Mouse (Mus musculus) hindbrain, embryonic 14.5 days (tissue): ENCODE results near the gene Ppip5k1. TPM values are rescaled to one million over a fixed set of nuclear protein-coding genes. Genes with fewer than 3 reads are reported as not detected.
A peak's percentile ranks its signal among the peaks of the same experiment; 100 is the strongest.
"Not testable (repeated sequence)": the region's sequence is repeated elsewhere in the genome, so short reads cannot be mapped to it uniquely, and the experiment has no call there.

Experiments
- ATAC-seq: fragments of 200-750 bp; cut with Nextera tagmentation; 2 replicates; pipeline ENCODE4 v1.8.0; 2017; ENCODE audit warnings: moderate number of reproducible peaks, mild to moderate bottlenecking, moderate TSS enrichment, moderate library complexity; ENCODE audit not compliant: low FRiP score
- DNase-seq: peaks from one replicate; pipeline ENCODE4 v3.0.0-alpha.2; 2015; ENCODE audit warnings: low spot score
- H3K27ac ChIP-seq: fragments of 300-500 bp; sonication (generic); 2 replicates; pipeline ENCODE4 v1.5.1; 2014; ENCODE audit warnings: mild to moderate bottlenecking, moderate library complexity
- H3K27me3 ChIP-seq: fragments of 300-500 bp; sonication (generic); 2 replicates; pipeline ENCODE4 v1.6.1; 2014; ENCODE audit warnings: mild to moderate bottlenecking, low read length, mixed read lengths; ENCODE audit not compliant: control insufficient read depth, insufficient read depth
- H3K36me3 ChIP-seq: fragments of 300-500 bp; sonication (generic); replicated peaks from 2 replicates; pipeline ENCODE4 v1.6.1; 2014; ENCODE audit not compliant: control insufficient read depth, insufficient read depth
- H3K4me1 ChIP-seq: fragments of 300-500 bp; sonication (generic); replicated peaks from 2 replicates; pipeline ENCODE4 v1.6.1; 2014; ENCODE audit warnings: antibody characterized with exemption, low read length, mixed read lengths; ENCODE audit not compliant: control insufficient read depth, insufficient read depth
- H3K4me2 ChIP-seq: fragments of 300-500 bp; sonication (generic); replicated peaks from 2 replicates; pipeline ENCODE4 v1.6.1; 2014; ENCODE audit warnings: mild to moderate bottlenecking, moderate library complexity
- H3K4me3 ChIP-seq: fragments of 300-500 bp; sonication (generic); replicated peaks from 2 replicates; pipeline ENCODE4 v1.5.1; 2014; ENCODE audit warnings: mild to moderate bottlenecking, low read length
- H3K9ac ChIP-seq: fragments of 300-500 bp; sonication (generic); 2 replicates; pipeline ENCODE4 v1.6.1; 2014
- H3K9me3 ChIP-seq: fragments of 300-500 bp; sonication (generic); 2 replicates; pipeline ENCODE4 v1.6.1; 2016; ENCODE audit warnings: low read length; ENCODE audit not compliant: control insufficient read depth
- WGBS: fragments of 180-500 bp; shearing (Covaris S2); extraction: QIAGEN DNeasy Blood & Tissue Kit; methylation state at CpG from one replicate; pipeline ENCODE4 v1.1.7; 2014; 5-methylcytosine and 5-hydroxymethylcytosine counted together
- polyA plus RNA-seq: library from polyadenylated mRNA; unstranded; fragments of >200 nt; fragmentation: Nextera tagmentation; extraction: Ambion mirVana; gene quantifications from 2 replicates; pipeline ENCODE4 v1.2.1, GENCODE M21; 2014

The Ppip5k1 gene
- 18.6 and 19.3 TPM in 2 replicates for polyA plus RNA-seq

- under 1% methylated on average over 57 of the region's 58 CpGs for WGBS
Measured at GRCm38 (mm10) chr2:121354820-121355592, at the start of gene Ppip5k1. TSS of gene Ppip5k1 (minus strand) at chr2:121355396.

DNA sequence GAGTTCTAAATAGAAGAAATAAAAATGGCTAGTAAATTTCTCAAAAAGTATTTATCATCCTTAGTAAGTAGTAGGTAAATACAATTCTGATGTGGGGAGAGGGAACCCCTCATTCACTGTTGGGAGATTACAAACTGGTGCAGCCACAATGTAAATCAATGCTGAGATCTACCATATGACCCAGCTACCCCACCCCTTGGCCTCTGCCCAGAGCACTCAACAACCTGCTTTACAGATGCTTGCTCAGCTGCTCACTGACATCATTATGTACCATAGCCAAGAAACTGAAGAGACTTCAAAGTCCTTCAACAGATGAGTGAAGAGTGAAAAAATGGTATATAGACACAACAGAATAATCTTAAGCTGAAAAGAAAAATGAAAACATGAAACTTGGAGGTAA, 48.1 kb upstream of the Ppip5k1 start:
- DNase-seq: no peak

More at GRCm38 (mm10) chr2:121354820-121355592, at the start of gene Ppip5k1:
- ATAC-seq (peak; percentile 98), DNase-seq (peak; percentile 96)
- H3K36me3 ChIP-seq: no peaks in the 10 kb centered on the region
- H3K4me1 ChIP-seq: peaks cover 9% of the 10 kb centered on the region; the same call in 1 of the 2 replicates
- peak within 1 kb of the TSS; percentile 79 for H3K9ac ChIP-seq
- H3K4me2 ChIP-seq: peak within 1 kb of the TSS; percentile 62
- H3K4me3 ChIP-seq: peak within 1 kb of the TSS; percentile 64
- H3K27ac ChIP-seq: peak within 1 kb of the TSS; percentile 78
- H3K27me3 ChIP-seq: peaks cover 20% of the 10 kb centered on the region
- no peaks in the 10 kb centered on the region for H3K9me3 ChIP-seq

DNA sequence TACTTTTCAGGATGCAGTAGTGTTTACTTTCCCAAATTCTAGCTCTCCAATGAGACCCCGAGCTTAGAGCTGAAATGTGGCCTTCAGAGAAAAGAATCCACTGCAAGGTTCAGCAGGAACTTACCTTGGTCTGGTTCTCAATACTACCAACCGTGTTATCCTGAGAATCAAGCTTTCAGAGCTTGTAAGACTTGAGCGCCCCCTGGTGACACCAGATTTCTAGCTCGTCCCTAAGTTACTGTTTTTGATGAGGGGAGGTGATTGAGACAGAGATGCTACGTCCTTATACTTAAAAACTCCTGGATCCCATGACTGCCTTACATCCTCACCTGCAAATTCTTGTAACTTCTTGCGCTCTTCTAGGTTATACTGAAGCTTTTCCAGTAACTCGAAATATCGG, 41.4 kb upstream of the Ppip5k1 start:
- H3K4me3 ChIP-seq: no peak overlapping the region

More for the DNA sequence above, 48.1 kb upstream of the Ppip5k1 start:
- no peak overlapping the region for H3K4me2 ChIP-seq
- no peaks in the 10 kb centered on the region for H3K9me3 ChIP-seq
- no peaks in the 10 kb centered on the region; the same call in 1 of the 2 replicates for H3K36me3 ChIP-seq
- no peak overlapping the region for H3K27ac ChIP-seq
- H3K9ac ChIP-seq: no peak overlapping the region
- H3K4me1 ChIP-seq: no peaks in the 10 kb centered on the region
- H3K4me3 ChIP-seq: no peak overlapping the region
- no peak for ATAC-seq
- H3K27me3 ChIP-seq: no peaks in the 10 kb centered on the region

GRCm38 (mm10) chr2:121386961-121387575, 31.9 kb upstream of the Ppip5k1 start, which contains the start of gene Strc:
TSS of gene Strc (minus strand) at chr2:121387168.
- H3K36me3 ChIP-seq, ATAC-seq, H3K4me1 ChIP-seq, H3K27ac ChIP-seq, H3K4me3 ChIP-seq, DNase-seq, H3K4me2 ChIP-seq, H3K9ac ChIP-seq, H3K9me3 ChIP-seq, H3K27me3 ChIP-seq: not testable (repeated sequence)
- 97% methylated on average over 15 of the region's 17 CpGs for WGBS

More for the DNA sequence above, 41.4 kb upstream of the Ppip5k1 start:
- no peak overlapping the region for H3K9ac ChIP-seq
- no peaks in the 10 kb centered on the region for H3K27me3 ChIP-seq
- WGBS: 15% methylated on average over 8 of the region's 8 CpGs
- no peaks in the 10 kb centered on the region for H3K9me3 ChIP-seq
- no peak overlapping the region for H3K4me2 ChIP-seq
- H3K4me1 ChIP-seq: no peaks in the 10 kb centered on the region
- no peak overlapping the region for H3K27ac ChIP-seq
- no peak for ATAC-seq
- DNase-seq: peak; percentile 91
- peaks cover 5% of the 10 kb centered on the region; the same call in 1 of the 2 replicates for H3K36me3 ChIP-seq

DNA sequence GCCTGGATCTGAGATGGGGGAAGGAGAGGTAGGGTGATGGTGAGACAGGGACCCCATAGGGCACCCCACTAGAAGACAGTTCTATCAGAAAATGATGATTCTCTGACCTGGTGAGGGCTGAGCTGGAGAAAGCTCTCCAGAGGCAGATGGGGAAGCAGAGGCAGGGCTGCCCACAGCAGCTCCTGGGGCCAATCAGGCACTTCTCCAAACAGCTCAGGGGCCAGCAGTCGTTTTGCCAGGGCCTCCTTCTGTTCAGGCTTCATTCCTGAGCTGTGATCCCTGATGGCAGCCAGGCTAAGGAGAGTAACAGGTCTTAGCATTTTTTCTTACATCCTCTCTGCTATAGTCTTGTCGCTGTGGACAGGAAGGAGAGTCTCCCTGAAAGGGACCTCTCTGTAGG, 19.6 kb upstream of the Ppip5k1 start:
- Histone ChIP-seq H3K4me3 (no peak overlapping the region), H3K9me3 (no peaks in the 10 kb centered on the region), H3K4me1 (no peaks in the 10 kb centered on the region), H3K4me2 (no peak overlapping the region), H3K9ac (no peak overlapping the region), H3K27ac (no peak overlapping the region), H3K27me3 (no peaks in the 10 kb centered on the region), H3K36me3 (no peaks in the 10 kb centered on the region)
- 65% methylated on average over 2 of the region's 2 CpGs for WGBS
- ATAC-seq: no peak
- no peak for DNase-seq

- Histone ChIP-seq H3K4me3 (no peak overlapping the region), H3K36me3 (no peaks in the 10 kb centered on the region), H3K9me3 (no peaks in the 10 kb centered on the region), H3K4me2 (no peak overlapping the region), H3K27me3 (no peaks in the 10 kb centered on the region), H3K27ac (no peak overlapping the region), H3K4me1 (no peaks in the 10 kb centered on the region), H3K9ac (no peak overlapping the region)
- 95% methylated on average over 3 of the region's 3 CpGs for WGBS
- no peak for DNase-seq
- no peak for ATAC-seq
Measured at GRCm38 (mm10) chr2:121372266-121372665, 17.1 kb upstream of the Ppip5k1 start.

DNA sequence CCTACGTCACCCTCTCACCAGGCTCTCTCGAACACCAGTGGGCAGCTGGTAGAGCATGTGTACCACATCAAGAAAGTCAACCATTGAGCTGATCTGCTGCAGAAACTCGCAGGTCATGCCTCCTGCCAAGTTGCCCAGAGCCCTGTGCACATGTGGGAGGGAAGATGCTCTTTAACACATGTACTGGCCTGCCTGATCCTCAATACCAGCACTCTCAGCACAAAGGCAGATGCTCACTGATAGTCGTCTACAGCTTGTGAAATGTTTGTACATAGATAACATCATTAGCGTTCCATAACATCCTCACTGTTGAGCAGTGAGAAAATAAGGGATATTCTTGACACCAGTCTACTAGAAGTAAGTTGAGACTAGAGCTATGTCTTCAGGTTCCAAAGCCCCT, 15.7 kb upstream of the Ppip5k1 start:
- H3K9ac ChIP-seq: no peak overlapping the region
- H3K4me1 ChIP-seq: no peaks in the 10 kb centered on the region
- no peak overlapping the region for H3K27ac ChIP-seq
- 88% methylated on average over 5 of the region's 5 CpGs for WGBS
- H3K4me2 ChIP-seq: no peak overlapping the region
- DNase-seq (no peak), ATAC-seq (no peak)
- no peaks in the 10 kb centered on the region for H3K9me3 ChIP-seq
- H3K4me3 ChIP-seq: no peak overlapping the region
- H3K36me3 ChIP-seq: no peaks in the 10 kb centered on the region
- no peaks in the 10 kb centered on the region for H3K27me3 ChIP-seq

GRCm38 (mm10) chr2:121368831-121369230, 13.6 kb upstream of the Ppip5k1 start:
- WGBS: 88% methylated on average over 2 of the region's 2 CpGs
- H3K4me1 ChIP-seq: no peaks in the 10 kb centered on the region
- H3K9ac ChIP-seq: no peak overlapping the region
- H3K27me3 ChIP-seq: no peaks in the 10 kb centered on the region
- H3K4me2 ChIP-seq: no peak overlapping the region
- no peak overlapping the region for H3K4me3 ChIP-seq
- H3K36me3 ChIP-seq: no peaks in the 10 kb centered on the region; the same call in 1 of the 2 replicates
- no peak overlapping the region for H3K27ac ChIP-seq
- ATAC-seq (no peak), DNase-seq (no peak)
- H3K9me3 ChIP-seq: no peaks in the 10 kb centered on the region

DNA sequence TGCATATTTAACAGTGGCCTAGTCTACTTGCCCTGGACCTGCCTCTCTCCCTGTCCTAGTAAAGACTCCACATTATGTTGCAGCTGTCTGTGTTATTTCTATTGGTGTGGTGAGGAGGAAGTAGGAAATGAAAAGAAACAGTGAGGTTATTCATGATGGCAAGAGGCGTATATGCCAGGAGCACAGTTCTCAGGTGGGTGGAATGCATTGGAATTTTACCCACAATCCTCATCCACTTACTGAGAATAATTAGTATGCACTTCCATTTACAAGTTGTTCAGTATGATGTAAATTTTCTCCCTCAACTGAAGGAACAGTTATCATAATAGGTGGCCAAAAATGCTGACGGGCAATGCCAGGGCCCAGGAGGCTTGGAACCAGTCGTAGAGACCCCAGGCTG, 8.5 kb upstream of the Ppip5k1 start:
- Histone ChIP-seq H3K4me2 (no peak overlapping the region), H3K4me3 (no peak overlapping the region), H3K27ac (no peak overlapping the region), H3K27me3 (0 out of 2 replicates have a peak, but pooled peaks cover 6% of the 10 kb centered on the region), H3K4me1 (no peaks in the 10 kb centered on the region; the same call in 1 of the 2 replicates), H3K9ac (no peak overlapping the region), H3K36me3 (no peaks in the 10 kb centered on the region; the same call in 1 of the 2 replicates), H3K9me3 (no peaks in the 10 kb centered on the region)
- WGBS: 88% methylated on average over 3 of the region's 3 CpGs
- DNase-seq: no peak
- no peak for ATAC-seq
